Comparison of ENCODE assay signal across 8 mouse cellular contexts in genomic region chrX:18162861-18163731, GRCm38 (mm10). TPM values are rescaled to one million over a fixed set of nuclear protein-coding genes. Genes with fewer than 3 reads are reported as not detected.
A peak's percentile ranks its signal among the peaks of the same experiment; 100 is the strongest.
DNase-seq lines count a peak whose midpoint lies in the region; ATAC-seq and TF ChIP-seq lines count a peak whose summit lies in the region.

No protein-coding gene starts in this region.

- no peak for TF ChIP-seq CTCF in brain, embryonic 14.5 days (IDR thresholded peaks at IDR 0.05; ENCODE audit: borderline replicate concordance, extremely low read depth, insufficient read depth, insufficient read length)
- TF ChIP-seq CTCF in lung, embryonic 14.5 days (IDR thresholded peaks at IDR 0.05; ENCODE audit: low read depth) = no peak
- no peak for TF ChIP-seq CTCF in thymus, adult 2 months (IDR thresholded peaks at IDR 0.05; ENCODE audit: borderline replicate concordance, control insufficient read depth, extremely low read depth, insufficient read depth, low read length, poor library complexity)

- no peaks in the 10 kb centered on the region for H3K36me3 ChIP-seq in forebrain, embryonic 11.5 days (ENCODE audit: control insufficient read depth, insufficient read depth, low read length)
- no peaks in the 10 kb centered on the region for H3K36me3 ChIP-seq in heart, embryonic 16.5 days (ENCODE audit: control insufficient read depth, insufficient read depth)
- no peaks in the 10 kb centered on the region for H3K36me3 ChIP-seq in lung, embryonic 14.5 days (ENCODE audit: insufficient read depth)
- H3K36me3 ChIP-seq in thymus, adult 2 months (ENCODE audit: control insufficient read depth, insufficient read depth, low read length) = no peaks in the 10 kb centered on the region

- H3K4me2 ChIP-seq in forebrain, embryonic 11.5 days (ENCODE audit: low read depth, low read length, severe bottlenecking) = peak overlapping the region; percentile 46
- H3K4me2 ChIP-seq in heart, embryonic 16.5 days (ENCODE audit: low read depth, low read length) = peak overlapping the region; percentile 65
- peak overlapping the region; percentile 57 for H3K4me2 ChIP-seq in lung, embryonic 14.5 days

- no peak for TF ChIP-seq POLR2A in brain, embryonic 14.5 days (IDR thresholded peaks at IDR 0.05; ENCODE audit: borderline replicate concordance, extremely low read depth, insufficient read depth, insufficient read length, poor library complexity, severe bottlenecking)
- TF ChIP-seq POLR2A in thymus, adult 2 months (IDR thresholded peaks at IDR 0.05; ENCODE audit: control insufficient read depth, extremely low read depth, insufficient read depth, low read length, poor library complexity) = 0 out of 2 replicates have a peak, but pooled peaks have one; percentile 29

- H3K27ac ChIP-seq in forebrain, embryonic 11.5 days (ENCODE audit: low read depth, low read length) = peak overlapping the region; percentile 91
- peak overlapping the region; percentile 99 for H3K27ac ChIP-seq in heart, embryonic 16.5 days (ENCODE audit: low read length)
- H3K27ac ChIP-seq in lung, embryonic 14.5 days (ENCODE audit: low read depth) = peak overlapping the region; percentile 98
- H3K27ac ChIP-seq in thymus, adult 2 months (ENCODE audit: control insufficient read depth, insufficient read depth, low read length) = peak overlapping the region; percentile 91

- H3K9ac ChIP-seq in forebrain, embryonic 11.5 days (ENCODE audit: low read length) = peak overlapping the region; percentile 88
- peak overlapping the region; percentile 96 for H3K9ac ChIP-seq in heart, embryonic 16.5 days (ENCODE audit: low read length)
- H3K9ac ChIP-seq in lung, embryonic 14.5 days = peak overlapping the region; percentile 90

- H3K4me3 ChIP-seq in forebrain, embryonic 11.5 days (ENCODE audit: low read depth, low read length) = peak overlapping the region; percentile 77
- H3K4me3 ChIP-seq in heart, embryonic 16.5 days (ENCODE audit: low read length) = peak overlapping the region; percentile 93
- peak overlapping the region; percentile 70 for H3K4me3 ChIP-seq in lung, embryonic 14.5 days (ENCODE audit: low read depth, low read length)
- peak overlapping the region; percentile 69 for H3K4me3 ChIP-seq in thymus, adult 2 months (ENCODE audit: control insufficient read depth, insufficient read depth, low read length)

- no peaks in the 10 kb centered on the region; the same call in 1 of the 2 replicates for H3K4me1 ChIP-seq in forebrain, embryonic 11.5 days (replicated peaks; ENCODE audit: control insufficient read depth, insufficient read depth, low read length)
- H3K4me1 ChIP-seq in heart, embryonic 16.5 days (ENCODE audit: control insufficient read depth, insufficient read depth, low read length) = no peaks in the 10 kb centered on the region; the same call in 1 of the 2 replicates
- no peaks in the 10 kb centered on the region for H3K4me1 ChIP-seq in lung, embryonic 14.5 days (ENCODE audit: insufficient read depth)
- H3K4me1 ChIP-seq in thymus, adult 2 months (replicated peaks; ENCODE audit: control insufficient read depth, insufficient read depth, low read length) = no peaks in the 10 kb centered on the region

- H3K27me3 ChIP-seq in forebrain, embryonic 11.5 days (ENCODE audit: control insufficient read depth, insufficient read depth, low read length) = no peaks in the 10 kb centered on the region
- no peaks in the 10 kb centered on the region for H3K27me3 ChIP-seq in heart, embryonic 16.5 days (ENCODE audit: control insufficient read depth, insufficient read depth, low read length)
- no peaks in the 10 kb centered on the region for H3K27me3 ChIP-seq in lung, embryonic 14.5 days (ENCODE audit: insufficient read depth, low read length)
- H3K27me3 ChIP-seq in thymus, adult 2 months (ENCODE audit: control insufficient read depth, insufficient read depth, low read length) = no peaks in the 10 kb centered on the region

- no peaks in the 10 kb centered on the region for H3K9me3 ChIP-seq in forebrain, embryonic 11.5 days (ENCODE audit: control insufficient read depth, low read length)
- no peaks in the 10 kb centered on the region for H3K9me3 ChIP-seq in heart, embryonic 16.5 days (replicated peaks; ENCODE audit: control insufficient read depth, low read length)
- H3K9me3 ChIP-seq in lung, embryonic 14.5 days (ENCODE audit: low read depth, low read length) = no peaks in the 10 kb centered on the region

- WGBS in forebrain, embryonic 11.5 days = under 1% methylated on average over 62 of the region's 95 CpGs
- WGBS in heart, embryonic 16.5 days = under 1% methylated on average over 72 of the region's 95 CpGs
- WGBS in lung, embryonic 14.5 days = under 1% methylated on average over 73 of the region's 95 CpGs
- WGBS in thymus, adult 2 months = under 1% methylated on average over 74 of the region's 95 CpGs

- ATAC-seq in CD4-positive, CD25-positive, alpha-beta regulatory T cell, adult 4 months = peak; percentile 10
- peak; percentile 39 for ATAC-seq in forebrain, embryonic 11.5 days (replicated peaks; ENCODE audit: low FRiP score)
- ATAC-seq in heart, embryonic 16.5 days (replicated peaks; ENCODE audit: extremely low read depth, insufficient read depth, low FRiP score) = peak; percentile 15; the same call in 1 of the 2 replicates
- ATAC-seq in lung, embryonic 14.5 days (ENCODE audit: insufficient read depth) = peak; percentile 21; the same call in 1 of the 2 replicates

- DNase-seq in brain, embryonic 14.5 days (ENCODE audit: low read depth) = peak; percentile 78
- peak; percentile 81 for DNase-seq in forebrain, embryonic 11.5 days (ENCODE audit: low spot score)
- DNase-seq in kidney, postnatal 36 days = peak; percentile 74
- peak; percentile 73 for DNase-seq in lung, embryonic 14.5 days
- DNase-seq in ovary, adult 18-20 months (ENCODE audit: low spot score) = peak; percentile 40
- DNase-seq in thymus, adult 2 months = peak; percentile 45

RNA-seq across cellular contexts. Expression of gene Kdm6a, which starts 0.7 kb away (rescaled TPM):
- polyA plus RNA-seq in CD4-positive, CD25-positive, alpha-beta regulatory T cell, adult 4 months (2017; shearing (Covaris generic)) = 10 to 100 TPM; 26.8 to 29.1 TPM
- 37.3 and 39.8 TPM in 2 replicates for polyA plus RNA-seq in brain, embryonic 14.5 days (2012; rRNA removed)
- polyA plus RNA-seq in forebrain, embryonic 11.5 days (2014; fragmentation: Nextera tagmentation; extraction: Ambion mirVana) = 33.6 and 36.2 TPM in 2 replicates
- polyA plus RNA-seq in heart, embryonic 16.5 days (2015; fragmentation: Nextera tagmentation; extraction: Ambion mirVana) = 15.2 and 16.6 TPM in 2 replicates
- polyA plus RNA-seq in lung, embryonic 14.5 days (2014; fragmentation: Nextera tagmentation; extraction: Ambion mirVana) = 28.5 and 39.6 TPM in 2 replicates
- 38.2 and 41.7 TPM in 2 replicates for polyA plus RNA-seq in thymus, adult 2 months (2012; rRNA removed)

RNA-seq across cellular contexts. Expression of gene Dusp21, which starts 17.4 kb away (rescaled TPM):
- not detected for polyA plus RNA-seq in CD4-positive, CD25-positive, alpha-beta regulatory T cell, adult 4 months (2017; shearing (Covaris generic))
- not detected in 2 replicates for polyA plus RNA-seq in brain, embryonic 14.5 days (2012; rRNA removed)
- not detected in 2 replicates for polyA plus RNA-seq in forebrain, embryonic 11.5 days (2014; fragmentation: Nextera tagmentation; extraction: Ambion mirVana)
- not detected in 2 replicates for polyA plus RNA-seq in heart, embryonic 16.5 days (2015; fragmentation: Nextera tagmentation; extraction: Ambion mirVana)
- polyA plus RNA-seq in lung, embryonic 14.5 days (2014; fragmentation: Nextera tagmentation; extraction: Ambion mirVana) = not detected in 2 replicates
- not detected in 2 replicates for polyA plus RNA-seq in thymus, adult 2 months (2012; rRNA removed)

Comparison
In these comparisons a context has a peak if more than half of its experiments do, and no peak if none do; other contexts are left out.
1. Peak in every context shown above with its lines: DNase-seq, ATAC-seq, H3K4me3 ChIP-seq and H3K27ac ChIP-seq.